ENCODE assay signal across 15 mouse cellular contexts in genomic region chr10:87501659-87502042, GRCm38 (mm10). TPM values are rescaled to one million over a fixed set of nuclear protein-coding genes. Genes with fewer than 3 reads are reported as not detected.
DNase-seq lines count a peak whose midpoint lies in the region; ATAC-seq and TF ChIP-seq lines count a peak whose summit lies in the region.
"Had no signal": no experiment of that assay in that cellular context is flagged by ENCODE, and none has a peak within 500 bp of the region (broad histone marks: within the 10 kb centered on the region; RNA-seq: fewer than 3 reads in every experiment).

No protein-coding gene starts in this region.

- H3K27me3 ChIP-seq in intestine, postnatal 0 days (replicated peaks; ENCODE audit: control insufficient read depth, insufficient read depth, low read length): peaks cover 59% of the 10 kb centered on the region
- peaks cover 38% of the 10 kb centered on the region for H3K27me3 ChIP-seq in intestine, embryonic 16.5 days (replicated peaks; ENCODE audit: control insufficient read depth, insufficient read depth, low read length)
- peaks cover 12% of the 10 kb centered on the region; the same call in 1 of the 2 replicates for H3K27me3 ChIP-seq in forebrain, postnatal 0 days (ENCODE audit: insufficient read depth, low read length)
- H3K27me3 ChIP-seq in midbrain, embryonic 12.5 days: peaks cover 42% of the 10 kb centered on the region

- H3K4me2 ChIP-seq in intestine, postnatal 0 days (replicated peaks; ENCODE audit: low read depth): no peak overlapping the region
- H3K4me2 ChIP-seq in intestine, embryonic 16.5 days (ENCODE audit: low read depth, low read length): no peak overlapping the region
- peak overlapping the region; percentile 36 for H3K4me2 ChIP-seq in forebrain, postnatal 0 days (ENCODE audit: low read depth)
- peak overlapping the region; percentile 51 for H3K4me2 ChIP-seq in midbrain, embryonic 12.5 days (replicated peaks)
- H3K4me2 ChIP-seq: limb, embryonic 12.5 days had no signal

- 16% methylated on average over 7 of the region's 7 CpGs for WGBS in intestine, postnatal 0 days
- 10% methylated on average over 7 of the region's 7 CpGs for WGBS in intestine, embryonic 16.5 days
- WGBS in forebrain, postnatal 0 days: 7% methylated on average over 7 of the region's 7 CpGs
- 2% methylated on average over 7 of the region's 7 CpGs for WGBS in midbrain, embryonic 12.5 days

- no peaks in the 10 kb centered on the region for H3K36me3 ChIP-seq in intestine, postnatal 0 days (ENCODE audit: control insufficient read depth, insufficient read depth)
- H3K36me3 ChIP-seq in intestine, embryonic 16.5 days (ENCODE audit: control insufficient read depth, insufficient read depth, low read length): no peaks in the 10 kb centered on the region
- no peaks in the 10 kb centered on the region for H3K36me3 ChIP-seq in forebrain, postnatal 0 days (ENCODE audit: insufficient read depth)
- no peaks in the 10 kb centered on the region for H3K36me3 ChIP-seq in midbrain, embryonic 12.5 days
- H3K36me3 ChIP-seq: limb, embryonic 12.5 days had no signal

- H3K9ac ChIP-seq in intestine, postnatal 0 days (ENCODE audit: low read depth, low read length): no peak overlapping the region
- no peak overlapping the region for H3K9ac ChIP-seq in intestine, embryonic 16.5 days (ENCODE audit: low read depth, low read length)
- H3K9ac ChIP-seq in forebrain, postnatal 0 days: 0 out of 2 replicates have a peak overlapping the region, but pooled peaks have one; percentile 10
- H3K9ac ChIP-seq in midbrain, embryonic 12.5 days (replicated peaks): 0 out of 2 replicates have a peak overlapping the region, but pooled peaks have one; percentile 31
- H3K9ac ChIP-seq: limb, embryonic 12.5 days had no signal

- no peak for ATAC-seq in intestine, postnatal 0 days
- no peak for ATAC-seq in intestine, embryonic 16.5 days
- ATAC-seq in forebrain, postnatal 0 days: peak; percentile 47; the same call in 1 of the 2 replicates
- ATAC-seq in midbrain, embryonic 12.5 days (ENCODE audit: low FRiP score, low read depth): peak; percentile 59
- no peak for ATAC-seq in monocyte, adult 5-6 weeks (replicated peaks; ENCODE audit: insufficient number of reproducible peaks, low FRiP score, low TSS enrichment, poor library complexity, severe bottlenecking)

- H3K9me3 ChIP-seq in intestine, postnatal 0 days (ENCODE audit: control insufficient read depth): 0 out of 2 replicates have a peak, but pooled peaks cover 5% of the 10 kb centered on the region
- H3K9me3 ChIP-seq in intestine, embryonic 16.5 days (ENCODE audit: control insufficient read depth, low read length): peaks cover 4% of the 10 kb centered on the region; the same call in 1 of the 2 replicates
- H3K9me3 ChIP-seq in forebrain, postnatal 0 days (ENCODE audit: low read length): no peaks in the 10 kb centered on the region
- H3K9me3 ChIP-seq in midbrain, embryonic 12.5 days: no peaks in the 10 kb centered on the region; the same call in 1 of the 2 replicates
- H3K9me3 ChIP-seq: limb, embryonic 12.5 days had no signal

- DNase-seq in forebrain, postnatal 0 days: peak; percentile 14
- peak; percentile 66 for DNase-seq in retina, embryonic 14.5 days (ENCODE audit: low spot score)
- no peak for DNase-seq in heart, postnatal 25 days (ENCODE audit: low spot score)
- DNase-seq in layer of hippocampus, adult 8-10 months (ENCODE audit: low spot score in 2 of 2): no peak
- DNase-seq: cerebellum, postnatal 36 days; heart, postnatal 10 days; lung, adult 2 months had no signal

- intact Hi-C loops in heart, postnatal 25 days (cut with DNase I): no loop called here

- TF ChIP-seq CTCF in intestine, postnatal 0 days (IDR thresholded peaks at IDR 0.05; ENCODE audit: low read depth): 0 out of 2 replicates have a peak, but pooled peaks have one; percentile 4
- no peak for TF ChIP-seq CTCF in forebrain, postnatal 0 days (IDR thresholded peaks at IDR 0.05; ENCODE audit: low read depth)

- no peaks in the 10 kb centered on the region for H3K4me1 ChIP-seq in intestine, postnatal 0 days (replicated peaks; ENCODE audit: control insufficient read depth, insufficient read depth, low read length)
- H3K4me1 ChIP-seq in intestine, embryonic 16.5 days (ENCODE audit: control insufficient read depth, insufficient read depth, low read length): no peaks in the 10 kb centered on the region
- H3K4me1 ChIP-seq in forebrain, postnatal 0 days (ENCODE audit: insufficient read depth): no peaks in the 10 kb centered on the region
- peaks cover 24% of the 10 kb centered on the region for H3K4me1 ChIP-seq in midbrain, embryonic 12.5 days
- H3K4me1 ChIP-seq: limb, embryonic 12.5 days had no signal

- H3K4me3 ChIP-seq in intestine, postnatal 0 days (ENCODE audit: low read depth, low read length): no peak overlapping the region
- no peak overlapping the region for H3K4me3 ChIP-seq in intestine, embryonic 16.5 days (ENCODE audit: low read length)
- H3K4me3 ChIP-seq in forebrain, postnatal 0 days (ENCODE audit: low read depth, low read length): no peak overlapping the region
- peak overlapping the region; percentile 27 for H3K4me3 ChIP-seq in midbrain, embryonic 12.5 days
- H3K4me3 ChIP-seq: limb, embryonic 12.5 days; megakaryocyte, embryonic 14.5 days had no signal

- no peak overlapping the region for H3K27ac ChIP-seq in intestine, postnatal 0 days (ENCODE audit: low read depth, low read length)
- no peak overlapping the region for H3K27ac ChIP-seq in intestine, embryonic 16.5 days (ENCODE audit: low read length)
- H3K27ac ChIP-seq in forebrain, postnatal 0 days (ENCODE audit: low read depth, low read length): no peak overlapping the region
- peak overlapping the region; percentile 83 for H3K27ac ChIP-seq in midbrain, embryonic 12.5 days (replicated peaks)
- H3K27ac ChIP-seq: limb, embryonic 12.5 days had no signal

RNA-seq across cellular contexts. Expression of gene Ascl1, which starts 8.2 kb away (rescaled TPM):
- polyA plus RNA-seq in intestine, postnatal 0 days (2015; fragmentation: Nextera tagmentation; extraction: Ambion mirVana): 3.1 and 3.6 TPM in 2 replicates
- polyA plus RNA-seq in intestine, embryonic 16.5 days (2015; fragmentation: Nextera tagmentation; extraction: Ambion mirVana): 3.1 and 4.2 TPM in 2 replicates
- 19.5 and 25.1 TPM in 2 replicates for total RNA-seq in forebrain, postnatal 0 days (2014; rRNA removed)
- polyA plus RNA-seq in forebrain, postnatal 0 days (2015; fragmentation: Nextera tagmentation; extraction: Ambion mirVana): 4.7 and 5.6 TPM in 2 replicates
- 113 and 124 TPM in 2 replicates for polyA plus RNA-seq in midbrain, embryonic 12.5 days (2016; fragmentation: Nextera tagmentation; extraction: Ambion mirVana)
- total RNA-seq in heart, postnatal 25 days (2021): not detected
- 1 to 10 TPM; 5.0 to 7.2 (median 6.2) TPM for total RNA-seq in layer of hippocampus, adult 8-10 months (2022)
- not detected in 3 replicates for total RNA-seq in monocyte, adult 5-6 weeks (2017)
- total RNA-seq: granulocyte monocyte progenitor cell, adult 5-6 weeks; heart, postnatal 10 days had no signal

RNA-seq across cellular contexts. Expression of gene Pah, which starts 19.9 kb away (rescaled TPM):
- polyA plus RNA-seq in intestine, postnatal 0 days (2015; fragmentation: Nextera tagmentation; extraction: Ambion mirVana): 0.26 TPM in 1 of 2 replicates, not detected in the other
- 1.2 and 2.2 TPM in 2 replicates for polyA plus RNA-seq in intestine, embryonic 16.5 days (2015; fragmentation: Nextera tagmentation; extraction: Ambion mirVana)
- not detected in 2 replicates for total RNA-seq in forebrain, postnatal 0 days (2014; rRNA removed)
- polyA plus RNA-seq in forebrain, postnatal 0 days (2015; fragmentation: Nextera tagmentation; extraction: Ambion mirVana): 0.14 and 0.22 TPM in 2 replicates
- polyA plus RNA-seq in midbrain, embryonic 12.5 days (2016; fragmentation: Nextera tagmentation; extraction: Ambion mirVana): 0.27 TPM in 1 of 2 replicates, not detected in the other
- total RNA-seq in heart, postnatal 25 days (2021): 1 to 10 TPM; 1.5 to 1.8 TPM
- not detected for total RNA-seq in layer of hippocampus, adult 8-10 months (2022)
- total RNA-seq in monocyte, adult 5-6 weeks (2017): not detected in 3 replicates
- total RNA-seq: granulocyte monocyte progenitor cell, adult 5-6 weeks; heart, postnatal 10 days; layer of hippocampus, postnatal 10 days had no signal
- polyA plus RNA-seq: limb, embryonic 12.5 days had no signal

Comparison
In these comparisons a context has a peak if more than half of its experiments do, and no peak if none do; other contexts are left out.
1. ATAC-seq: peak in forebrain, postnatal 0 days (single experiment) and midbrain, embryonic 12.5 days (single experiment); none in intestine, postnatal 0 days (single experiment), intestine, embryonic 16.5 days (single experiment) and monocyte, adult 5-6 weeks (single experiment).
2. H3K4me2 ChIP-seq: peak in forebrain, postnatal 0 days (single experiment) and midbrain, embryonic 12.5 days (single experiment); none in intestine, postnatal 0 days (single experiment) and intestine, embryonic 16.5 days (single experiment).
3. H3K9ac ChIP-seq: peak in forebrain, postnatal 0 days (single experiment) and midbrain, embryonic 12.5 days (single experiment); none in intestine, postnatal 0 days (single experiment) and intestine, embryonic 16.5 days (single experiment).
4. DNase-seq: peak in forebrain, postnatal 0 days (single experiment) and retina, embryonic 14.5 days (single experiment); none in heart, postnatal 25 days (single experiment) and layer of hippocampus, adult 8-10 months (0 of 2).